Mouse (Mus musculus): ENCODE data around the gene Zkscan4. TPM values are rescaled to one million over a fixed set of nuclear protein-coding genes. Genes with fewer than 3 reads are reported as not detected.

Zkscan4 gene
- polyA plus RNA-seq, 1 experiment from 2014 or later: 1.7 TPM

- Histone ChIP-seq H3K9me3 (ENCODE audit: control insufficient read depth, low read length) (no peaks in the 10 kb centered on the region), H3K9ac (ENCODE audit: low read length) (peak within 1 kb of the TSS; percentile 98), H3K4me2 (ENCODE audit: low read length) (peak within 1 kb of the TSS; percentile 76), H3K27ac (replicated peaks in 1 of 2; ENCODE audit: control insufficient read depth in 1 of 2, insufficient read depth in 1 of 2, low read depth in 2 of 2, low read length in 2 of 2) (peak within 1 kb of the TSS; percentile 92 to 94), H3K36me3 (ENCODE audit: control insufficient read depth, insufficient read depth, low read length) (peaks cover 14% of the 10 kb centered on the region), H3K4me1 (ENCODE audit: control insufficient read depth in 2 of 2, insufficient read depth in 2 of 2, low read length in 2 of 2) (no peaks in the 10 kb centered on the region), H3K4me3 (ENCODE audit: control insufficient read depth in 1 of 2, insufficient read depth in 1 of 2, low read depth in 1 of 2, low read length in 2 of 2) (peak within 1 kb of the TSS; percentile 91 to 99), H3K27me3 (ENCODE audit: control insufficient read depth, insufficient read depth, low read length) (no peaks in the 10 kb centered on the region)
- ATAC-seq (ENCODE audit: insufficient number of reproducible peaks, insufficient read depth, low FRiP score, low read depth): peak; percentile 86
- 0% methylated on average over 37 of the region's 39 CpGs for WGBS
These were observed 52.1 kb downstream of the Zkscan4 start, which contains the start of gene Zkscan8 for GRCm38 (mm10) chr13:21530781-21531201. Gene Zkscan8, minus strand, starts transcription at chr13:21531120.

MicroRNAs within 50 kb of the gene (microRNA counts, 519-probe panel; counts per million panel counts)
- 322 counts per million, percentile 70 among the panel's probes with 10 or more counts for microRNA mmu-miR-1896

Small RNA genes within 50 kb of the gene (microRNA-seq; reads per million reads assigned to microRNA genes)
- not detected for gene Mir1896

Other genes starting within 250 kb of the Zkscan4 start
- gene Gpx5, start 186.2 kb upstream of the Zkscan4 start, polyA plus RNA-seq (2014; fragmentation: Nextera tagmentation; extraction: Ambion mirVana): not detected in 2 replicates
- gene Gpx6, start 166.8 kb upstream of the Zkscan4 start, polyA plus RNA-seq (2014; fragmentation: Nextera tagmentation; extraction: Ambion mirVana): not detected in 2 replicates
- not detected in 2 replicates for gene Olfr1367, start 132.0 kb upstream of the Zkscan4 start, polyA plus RNA-seq (2014; fragmentation: Nextera tagmentation; extraction: Ambion mirVana)
- 6.9 and 8.1 TPM in 2 replicates for gene Zscan12, start 116.1 kb upstream of the Zkscan4 start, polyA plus RNA-seq (2014; fragmentation: Nextera tagmentation; extraction: Ambion mirVana)
- gene Zkscan3, start 76.2 kb upstream of the Zkscan4 start, polyA plus RNA-seq (2014; fragmentation: Nextera tagmentation; extraction: Ambion mirVana): 67.1 and 67.3 TPM in 2 replicates
- gene Pgbd1, start 37.8 kb upstream of the Zkscan4 start, polyA plus RNA-seq (2014; fragmentation: Nextera tagmentation; extraction: Ambion mirVana): 2.4 and 3.6 TPM in 2 replicates
- gene Zscan26, start 25.2 kb upstream of the Zkscan4 start, polyA plus RNA-seq (2014; fragmentation: Nextera tagmentation; extraction: Ambion mirVana): 28.1 and 29.9 TPM in 2 replicates
- 2.0 and 2.1 TPM in 2 replicates for gene Nkapl, start 10.4 kb upstream of the Zkscan4 start, polyA plus RNA-seq (2014; fragmentation: Nextera tagmentation; extraction: Ambion mirVana)
- not detected in 2 replicates for gene Gm10065, start 534 bp downstream of the Zkscan4 start, polyA plus RNA-seq (2014; fragmentation: Nextera tagmentation; extraction: Ambion mirVana)
- 0.57 and 0.61 TPM in 2 replicates for gene AK157302, start 16.3 kb downstream of the Zkscan4 start, polyA plus RNA-seq (2014; fragmentation: Nextera tagmentation; extraction: Ambion mirVana)
- 15.0 and 17.5 TPM in 2 replicates for gene Gm11273, start 22.5 kb downstream of the Zkscan4 start, polyA plus RNA-seq (2014; fragmentation: Nextera tagmentation; extraction: Ambion mirVana)
- gene Zkscan8, start 52.2 kb downstream of the Zkscan4 start, polyA plus RNA-seq (2014; fragmentation: Nextera tagmentation; extraction: Ambion mirVana): 6.3 and 7.2 TPM in 2 replicates
- 0.07 and 0.11 TPM in 2 replicates for gene Olfr1366, start 63.9 kb downstream of the Zkscan4 start, polyA plus RNA-seq (2014; fragmentation: Nextera tagmentation; extraction: Ambion mirVana)
- gene Olfr1535, start 81.0 kb downstream of the Zkscan4 start, polyA plus RNA-seq (2014; fragmentation: Nextera tagmentation; extraction: Ambion mirVana): not detected in 2 replicates
- not detected in 2 replicates for gene Olfr1364, start 102.9 kb downstream of the Zkscan4 start, polyA plus RNA-seq (2014; fragmentation: Nextera tagmentation; extraction: Ambion mirVana)
- gene Olfr1362, start 135.1 kb downstream of the Zkscan4 start, polyA plus RNA-seq (2014; fragmentation: Nextera tagmentation; extraction: Ambion mirVana): not detected in 2 replicates
- gene Olfr11, start 163.6 kb downstream of the Zkscan4 start, polyA plus RNA-seq (2014; fragmentation: Nextera tagmentation; extraction: Ambion mirVana): not detected in 2 replicates
- not detected in 2 replicates for gene Olfr1361, start 184.5 kb downstream of the Zkscan4 start, polyA plus RNA-seq (2014; fragmentation: Nextera tagmentation; extraction: Ambion mirVana)
- not detected in 2 replicates for gene Olfr1360, start 198.5 kb downstream of the Zkscan4 start, polyA plus RNA-seq (2014; fragmentation: Nextera tagmentation; extraction: Ambion mirVana)
- not detected in 2 replicates for gene Olfr1359, start 219.2 kb downstream of the Zkscan4 start, polyA plus RNA-seq (2014; fragmentation: Nextera tagmentation; extraction: Ambion mirVana)
- gene Hist1h2bl, start 237.2 kb downstream of the Zkscan4 start, polyA plus RNA-seq (2014; fragmentation: Nextera tagmentation; extraction: Ambion mirVana): 1.2 and 1.4 TPM in 2 replicates
- gene Hist1h2ai, start 237.5 kb downstream of the Zkscan4 start, polyA plus RNA-seq (2014; fragmentation: Nextera tagmentation; extraction: Ambion mirVana): 12.2 and 15.1 TPM in 2 replicates
- 2.4 and 4.4 TPM in 2 replicates for gene Hist1h3h, start 238.8 kb downstream of the Zkscan4 start, polyA plus RNA-seq (2014; fragmentation: Nextera tagmentation; extraction: Ambion mirVana)
- 1.00 TPM in 2 replicates for gene Hist1h2bm, start 243.1 kb downstream of the Zkscan4 start, polyA plus RNA-seq (2014; fragmentation: Nextera tagmentation; extraction: Ambion mirVana)

All from heart, embryonic 14.5 days (tissue).